Mouse (Mus musculus): Measurements from ENCODE around the gene Macf1. TPM values are rescaled to one million over a fixed set of nuclear protein-coding genes. Genes with fewer than 3 reads are reported as not detected.

Macf1 gene
- polyA plus RNA-seq, 1 experiment from 2014 or later: 82.9 TPM

GRCm38 (mm10) chr4:123598519-123599228, 85.5 kb downstream of the Macf1 start:
- 79% methylated on average over 11 of the region's 11 CpGs for WGBS
- Histone ChIP-seq H3K36me3 (ENCODE audit: control insufficient read depth, insufficient read depth) (no peaks in the 10 kb centered on the region), H3K4me3 (replicated peaks; ENCODE audit: low read length) (no peak overlapping the region), H3K4me2 (ENCODE audit: low read length) (no peak overlapping the region), H3K27me3 (replicated peaks; ENCODE audit: control insufficient read depth, insufficient read depth, low read length) (no peaks in the 10 kb centered on the region), H3K9ac (replicated peaks; ENCODE audit: low read depth, low read length) (no peak overlapping the region), H3K4me1 (replicated peaks; ENCODE audit: control insufficient read depth, insufficient read depth, low read length) (peaks cover 16% of the 10 kb centered on the region), H3K9me3 (ENCODE audit: control insufficient read depth, low read length) (no peaks in the 10 kb centered on the region), H3K27ac (ENCODE audit: low read length) (no peak overlapping the region)
- ATAC-seq: no peak

GRCm38 (mm10) chr4:123594381-123594806, 89.8 kb downstream of the Macf1 start:
- Histone ChIP-seq H3K4me3 (replicated peaks; ENCODE audit: low read length) (no peak overlapping the region), H3K27me3 (replicated peaks; ENCODE audit: control insufficient read depth, insufficient read depth, low read length) (no peaks in the 10 kb centered on the region), H3K4me1 (replicated peaks; ENCODE audit: control insufficient read depth, insufficient read depth, low read length) (peaks cover 37% of the 10 kb centered on the region), H3K9me3 (ENCODE audit: control insufficient read depth, low read length) (no peaks in the 10 kb centered on the region), H3K36me3 (ENCODE audit: control insufficient read depth, insufficient read depth) (no peaks in the 10 kb centered on the region), H3K4me2 (ENCODE audit: low read length) (no peak overlapping the region), H3K27ac (ENCODE audit: low read length) (peak overlapping the region; percentile 17), H3K9ac (replicated peaks; ENCODE audit: low read depth, low read length) (no peak overlapping the region; the same call in 1 of the 2 replicates)
- 34% methylated on average over 5 of the region's 5 CpGs for WGBS
- ATAC-seq: peak; percentile 72

DNA sequence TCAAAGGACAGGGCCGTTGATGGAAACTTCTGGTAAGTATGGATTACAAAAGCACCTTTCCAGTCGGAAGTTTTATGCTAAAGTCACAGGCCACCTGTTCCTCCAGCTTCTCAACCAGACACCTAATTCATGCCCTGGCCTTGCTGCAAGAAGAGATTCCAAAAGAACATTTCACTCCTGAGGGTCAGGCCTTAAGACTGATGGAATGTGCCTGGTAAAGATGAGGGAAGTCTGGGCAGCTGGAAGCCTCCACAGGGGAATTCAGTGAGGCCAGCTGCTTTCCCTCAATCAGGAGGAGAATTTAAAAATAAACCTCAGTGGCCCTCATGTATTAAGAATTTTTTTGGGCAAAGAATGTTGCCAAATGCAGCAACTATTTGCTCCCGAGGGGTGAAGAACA, 90.5 kb downstream of the Macf1 start:
- no peak overlapping the region for H3K27ac ChIP-seq (ENCODE audit: low read length)
- peaks cover 44% of the 10 kb centered on the region for H3K4me1 ChIP-seq (replicated peaks; ENCODE audit: control insufficient read depth, insufficient read depth, low read length)
- H3K9ac ChIP-seq (replicated peaks; ENCODE audit: low read depth, low read length): no peak overlapping the region
- no peaks in the 10 kb centered on the region for H3K27me3 ChIP-seq (replicated peaks; ENCODE audit: control insufficient read depth, insufficient read depth, low read length)
- 41% methylated on average over 3 of the region's 3 CpGs for WGBS
- no peaks in the 10 kb centered on the region for H3K9me3 ChIP-seq (ENCODE audit: control insufficient read depth, low read length)
- no peak for ATAC-seq
- no peak overlapping the region for H3K4me3 ChIP-seq (replicated peaks; ENCODE audit: low read length)
- H3K4me2 ChIP-seq (ENCODE audit: low read length): no peak overlapping the region
- H3K36me3 ChIP-seq (ENCODE audit: control insufficient read depth, insufficient read depth): no peaks in the 10 kb centered on the region

DNA sequence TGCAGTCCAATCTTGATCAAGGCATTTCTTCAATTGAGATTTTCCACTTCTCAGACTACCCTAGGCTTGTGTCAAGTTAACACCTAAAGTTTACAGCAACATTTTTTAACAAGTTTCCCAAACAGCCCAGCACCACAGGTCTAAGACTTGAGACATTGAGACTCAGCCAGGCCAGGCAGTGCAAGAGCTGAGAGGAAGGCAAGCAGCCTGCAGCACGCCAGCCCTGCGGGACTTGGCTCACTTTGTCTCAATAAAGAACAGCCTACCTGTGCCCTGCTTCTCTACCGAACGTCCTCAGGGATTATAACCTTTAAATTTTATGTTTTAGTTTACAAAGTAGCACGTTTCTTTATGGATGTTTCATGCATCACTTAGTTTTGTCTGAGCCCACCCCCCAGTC, 92.1 kb downstream of the Macf1 start:
- no peaks in the 10 kb centered on the region for H3K9me3 ChIP-seq (ENCODE audit: control insufficient read depth, low read length)
- H3K4me3 ChIP-seq (replicated peaks; ENCODE audit: low read length): no peak overlapping the region
- H3K27ac ChIP-seq (ENCODE audit: low read length): no peak overlapping the region
- 79% methylated on average over 5 of the region's 5 CpGs for WGBS
- peaks cover 44% of the 10 kb centered on the region for H3K4me1 ChIP-seq (replicated peaks; ENCODE audit: control insufficient read depth, insufficient read depth, low read length)
- ATAC-seq: no peak
- no peaks in the 10 kb centered on the region for H3K36me3 ChIP-seq (ENCODE audit: control insufficient read depth, insufficient read depth)
- no peaks in the 10 kb centered on the region for H3K27me3 ChIP-seq (replicated peaks; ENCODE audit: control insufficient read depth, insufficient read depth, low read length)
- no peak overlapping the region for H3K4me2 ChIP-seq (ENCODE audit: low read length)
- no peak overlapping the region for H3K9ac ChIP-seq (replicated peaks; ENCODE audit: low read depth, low read length)

GRCm38 (mm10) chr4:123591026-123591635, 93.0 kb downstream of the Macf1 start:
- Histone ChIP-seq H3K36me3 (ENCODE audit: control insufficient read depth, insufficient read depth) (no peaks in the 10 kb centered on the region), H3K27me3 (replicated peaks; ENCODE audit: control insufficient read depth, insufficient read depth, low read length) (no peaks in the 10 kb centered on the region), H3K9me3 (ENCODE audit: control insufficient read depth, low read length) (no peaks in the 10 kb centered on the region), H3K9ac (replicated peaks; ENCODE audit: low read depth, low read length) (no peak overlapping the region), H3K27ac (ENCODE audit: low read length) (no peak overlapping the region), H3K4me3 (replicated peaks; ENCODE audit: low read length) (no peak overlapping the region), H3K4me2 (ENCODE audit: low read length) (no peak overlapping the region), H3K4me1 (replicated peaks; ENCODE audit: control insufficient read depth, insufficient read depth, low read length) (peaks cover 44% of the 10 kb centered on the region)
- WGBS: 57% methylated on average over 4 of the region's 4 CpGs
- no peak for ATAC-seq

GRCm38 (mm10) chr4:123589496-123589895, 94.7 kb downstream of the Macf1 start:
- Histone ChIP-seq H3K4me1 (replicated peaks; ENCODE audit: control insufficient read depth, insufficient read depth, low read length) (peaks cover 40% of the 10 kb centered on the region), H3K27me3 (replicated peaks; ENCODE audit: control insufficient read depth, insufficient read depth, low read length) (no peaks in the 10 kb centered on the region), H3K36me3 (ENCODE audit: control insufficient read depth, insufficient read depth) (no peaks in the 10 kb centered on the region), H3K27ac (ENCODE audit: low read length) (0 out of 2 replicates have a peak overlapping the region, but pooled peaks have one; percentile 25), H3K9ac (replicated peaks; ENCODE audit: low read depth, low read length) (no peak overlapping the region), H3K4me3 (replicated peaks; ENCODE audit: low read length) (no peak overlapping the region), H3K4me2 (ENCODE audit: low read length) (no peak overlapping the region), H3K9me3 (ENCODE audit: control insufficient read depth, low read length) (no peaks in the 10 kb centered on the region)
- ATAC-seq: no peak
- 51% methylated on average over 3 of the region's 3 CpGs for WGBS

GRCm38 (mm10) chr4:123588353-123589301, 95.5 kb downstream of the Macf1 start:
- whole genome bisulfite sequencing: 15% methylated on average over 7 of the region's 7 CpGs
- no peak overlapping the region for H3K9ac ChIP-seq (replicated peaks; ENCODE audit: low read depth, low read length)
- ATAC-seq: peak; percentile 29; the same call in 1 of the 2 replicates
- H3K4me1 ChIP-seq (replicated peaks; ENCODE audit: control insufficient read depth, insufficient read depth, low read length): peaks cover 36% of the 10 kb centered on the region
- no peaks in the 10 kb centered on the region for H3K36me3 ChIP-seq (ENCODE audit: control insufficient read depth, insufficient read depth)
- H3K9me3 ChIP-seq (ENCODE audit: control insufficient read depth, low read length): no peaks in the 10 kb centered on the region
- no peak overlapping the region for H3K4me2 ChIP-seq (ENCODE audit: low read length)
- H3K4me3 ChIP-seq (replicated peaks; ENCODE audit: low read length): no peak overlapping the region
- H3K27ac ChIP-seq (ENCODE audit: low read length): 0 out of 2 replicates have a peak overlapping the region, but pooled peaks have one; percentile 25
- H3K27me3 ChIP-seq (replicated peaks; ENCODE audit: control insufficient read depth, insufficient read depth, low read length): no peaks in the 10 kb centered on the region

DNA sequence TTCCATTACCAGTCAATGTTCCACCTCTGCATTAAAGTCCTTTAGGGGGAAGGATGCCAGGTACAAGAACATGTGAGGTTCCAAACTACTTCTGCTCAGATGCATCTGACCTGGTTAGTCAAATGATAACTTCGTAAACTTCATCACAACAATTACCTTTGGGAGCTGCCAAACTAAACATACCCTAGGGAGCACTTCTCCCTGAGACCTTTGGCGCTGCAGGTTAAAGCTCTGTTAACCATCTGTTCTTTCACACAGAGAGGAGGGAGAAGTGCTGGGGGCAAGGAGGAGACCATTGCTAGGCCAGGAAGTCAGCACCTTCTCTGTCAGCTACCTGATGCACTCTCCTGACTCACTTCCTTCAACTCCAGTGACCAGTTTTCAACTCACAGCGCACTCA, 96.5 kb downstream of the Macf1 start:
- WGBS: 96% methylated on average over 3 of the region's 3 CpGs
- H3K27ac ChIP-seq (ENCODE audit: low read length): no peak overlapping the region
- no peak overlapping the region for H3K9ac ChIP-seq (replicated peaks; ENCODE audit: low read depth, low read length)
- no peak for ATAC-seq
- no peaks in the 10 kb centered on the region for H3K36me3 ChIP-seq (ENCODE audit: control insufficient read depth, insufficient read depth)
- H3K9me3 ChIP-seq (ENCODE audit: control insufficient read depth, low read length): no peaks in the 10 kb centered on the region
- no peaks in the 10 kb centered on the region for H3K27me3 ChIP-seq (replicated peaks; ENCODE audit: control insufficient read depth, insufficient read depth, low read length)
- no peak overlapping the region for H3K4me2 ChIP-seq (ENCODE audit: low read length)
- H3K4me1 ChIP-seq (replicated peaks; ENCODE audit: control insufficient read depth, insufficient read depth, low read length): peaks cover 27% of the 10 kb centered on the region
- H3K4me3 ChIP-seq (replicated peaks; ENCODE audit: low read length): no peak overlapping the region

DNA sequence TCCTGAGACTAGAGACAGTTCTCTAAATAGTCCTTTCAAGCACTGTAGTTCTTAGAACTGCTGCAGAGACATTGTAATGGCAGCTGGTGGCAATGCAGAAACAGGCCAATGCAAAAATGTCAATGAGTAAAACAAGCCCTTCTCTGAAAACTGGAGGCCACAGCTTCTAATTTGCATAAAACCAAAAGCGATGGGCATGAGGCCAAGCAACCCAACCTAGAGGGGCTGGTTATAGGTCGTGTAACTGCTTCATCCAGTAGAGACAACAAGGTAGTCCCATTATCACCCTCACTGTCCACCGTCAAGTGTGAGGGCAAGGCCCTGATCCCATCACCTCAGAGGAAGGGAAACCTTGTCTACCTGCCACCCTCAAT, 99.5 kb downstream of the Macf1 start:
- no peaks in the 10 kb centered on the region for H3K27me3 ChIP-seq (replicated peaks; ENCODE audit: control insufficient read depth, insufficient read depth, low read length)
- no peaks in the 10 kb centered on the region for H3K9me3 ChIP-seq (ENCODE audit: control insufficient read depth, low read length)
- no peak overlapping the region for H3K4me2 ChIP-seq (ENCODE audit: low read length)
- H3K27ac ChIP-seq (ENCODE audit: low read length): no peak overlapping the region; the same call in 1 of the 2 replicates
- ATAC-seq: no peak
- H3K4me1 ChIP-seq (replicated peaks; ENCODE audit: control insufficient read depth, insufficient read depth, low read length): peaks cover 18% of the 10 kb centered on the region
- no peak overlapping the region for H3K4me3 ChIP-seq (replicated peaks; ENCODE audit: low read length)
- 23% methylated on average over 3 of the region's 3 CpGs for WGBS
- no peak overlapping the region for H3K9ac ChIP-seq (replicated peaks; ENCODE audit: low read depth, low read length)
- H3K36me3 ChIP-seq (ENCODE audit: control insufficient read depth, insufficient read depth): no peaks in the 10 kb centered on the region

Data from forebrain, embryonic 16.5 days (tissue).